Mouse (Mus musculus) hindbrain, embryonic 16.5 days (tissue): ENCODE data around the gene Shf. TPM values are rescaled to one million over a fixed set of nuclear protein-coding genes. Genes with fewer than 3 reads are reported as not detected.
"Not testable (repeated sequence)": the region's sequence is repeated elsewhere in the genome, so short reads cannot be mapped to it uniquely, and the experiment has no call there.

ENCODE experiments used
- ATAC-seq: fragments of 200-750 bp; cut with Nextera tagmentation; 2 replicates; pipeline ENCODE4 v1.8.0; 2017; ENCODE audit warnings: moderate TSS enrichment, moderate library complexity
- H3K27ac ChIP-seq: fragments of 300-500 bp; sonication (generic); 2 replicates; pipeline ENCODE4 v1.5.1; 2014; ENCODE audit warnings: low read depth, mild to moderate bottlenecking, control low read depth, low read length, moderate library complexity
- H3K27me3 ChIP-seq: fragments of 300-500 bp; sonication (generic); replicated peaks from 2 replicates; pipeline ENCODE4 v1.6.1; 2014; ENCODE audit warnings: low read length; ENCODE audit not compliant: control insufficient read depth, insufficient read depth
- H3K36me3 ChIP-seq: fragments of 300-500 bp; sonication (generic); 2 replicates; pipeline ENCODE4 v1.6.1; 2014; ENCODE audit warnings: mild to moderate bottlenecking, low read length, moderate library complexity, mixed read lengths; ENCODE audit not compliant: control insufficient read depth, insufficient read depth
- H3K4me1 ChIP-seq: fragments of 300-500 bp; sonication (generic); 2 replicates; pipeline ENCODE4 v1.6.1; 2014; ENCODE audit warnings: low read depth, low read length; ENCODE audit not compliant: control insufficient read depth, insufficient read depth
- H3K4me2 ChIP-seq: fragments of 300-500 bp; sonication (generic); 2 replicates; pipeline ENCODE4 v1.6.1; 2014; ENCODE audit warnings: mild to moderate bottlenecking, low read length, control low read depth, moderate library complexity
- H3K4me3 ChIP-seq: fragments of 300-500 bp; sonication (generic); 2 replicates; pipeline ENCODE4 v1.5.1; 2014; ENCODE audit warnings: mild to moderate bottlenecking, low read length, control low read depth, moderate library complexity
- H3K9ac ChIP-seq: fragments of 300-500 bp; sonication (generic); 2 replicates; pipeline ENCODE4 v1.6.1; 2014; ENCODE audit warnings: low read depth, mild to moderate bottlenecking, control low read depth, low read length, moderate library complexity
- H3K9me3 ChIP-seq: fragments of 300-500 bp; sonication (generic); 2 replicates; pipeline ENCODE4 v1.6.1; 2014; ENCODE audit warnings: mild to moderate bottlenecking, low read length, moderate library complexity; ENCODE audit not compliant: control insufficient read depth
- WGBS: fragments of 180-500 bp; shearing (Covaris S2); extraction: QIAGEN DNeasy Blood & Tissue Kit; methylation state at CpG from one replicate; pipeline ENCODE4 v1.1.7; 2014; 5-methylcytosine and 5-hydroxymethylcytosine counted together
- polyA plus RNA-seq: library from polyadenylated mRNA; unstranded; fragments of >200 nt; fragmentation: Nextera tagmentation; extraction: Ambion mirVana; gene quantifications from 2 replicates; pipeline ENCODE4 v1.2.1, GENCODE M21; 2015

Shf gene
- polyA plus RNA-seq, 1 experiment from 2014 or later = 11.8 TPM

DNA sequence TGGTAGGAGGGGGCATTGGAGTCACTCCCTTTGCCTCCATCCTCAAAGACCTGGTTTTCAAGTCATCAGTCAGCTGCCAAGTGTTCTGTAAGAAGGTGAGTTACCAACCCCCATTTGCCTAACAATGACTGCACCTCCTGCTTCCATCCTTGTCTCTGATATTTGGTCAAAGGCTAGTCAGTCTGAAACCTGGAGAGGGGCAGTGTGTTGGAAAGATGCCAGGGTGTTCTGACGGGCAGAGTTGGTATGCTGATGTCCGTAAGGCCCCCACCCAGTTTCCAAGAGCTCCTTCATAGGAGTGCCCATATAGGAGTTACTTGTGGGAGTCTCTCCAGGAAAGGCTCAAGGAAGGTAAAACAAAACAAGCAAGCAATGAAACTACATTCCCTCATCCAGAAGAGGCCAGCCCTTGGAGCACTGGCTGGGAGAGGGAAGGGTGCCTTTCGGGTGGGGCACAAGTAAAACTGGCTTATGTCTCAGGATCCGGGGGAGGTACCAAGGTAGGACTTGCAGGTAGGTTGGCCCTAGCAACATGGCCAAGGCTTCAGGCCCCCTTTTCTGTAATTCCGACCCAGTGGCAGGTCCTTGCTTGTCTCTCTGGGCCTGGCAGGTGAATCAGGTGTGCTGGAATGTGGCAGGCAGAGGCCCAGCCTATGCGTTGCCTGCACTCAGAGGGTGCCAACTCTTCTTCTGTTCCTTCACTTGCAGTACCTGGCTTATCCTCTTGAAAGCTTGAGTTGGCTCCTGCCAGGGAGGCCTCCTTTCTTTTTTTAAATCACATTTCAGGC lies 23.7 kb downstream of the Shf start:
- no peak overlapping the region for H3K27ac ChIP-seq
- H3K4me2 ChIP-seq = no peak overlapping the region
- 86% methylated on average over 6 of the region's 6 CpGs for WGBS
- H3K9ac ChIP-seq = no peak overlapping the region
- H3K4me1 ChIP-seq = peaks cover 21% of the 10 kb centered on the region
- no peaks in the 10 kb centered on the region; the same call in 1 of the 2 replicates for H3K27me3 ChIP-seq
- no peaks in the 10 kb centered on the region for H3K9me3 ChIP-seq
- no peaks in the 10 kb centered on the region for H3K36me3 ChIP-seq
- no peak overlapping the region for H3K4me3 ChIP-seq
- no peak for ATAC-seq

DNA sequence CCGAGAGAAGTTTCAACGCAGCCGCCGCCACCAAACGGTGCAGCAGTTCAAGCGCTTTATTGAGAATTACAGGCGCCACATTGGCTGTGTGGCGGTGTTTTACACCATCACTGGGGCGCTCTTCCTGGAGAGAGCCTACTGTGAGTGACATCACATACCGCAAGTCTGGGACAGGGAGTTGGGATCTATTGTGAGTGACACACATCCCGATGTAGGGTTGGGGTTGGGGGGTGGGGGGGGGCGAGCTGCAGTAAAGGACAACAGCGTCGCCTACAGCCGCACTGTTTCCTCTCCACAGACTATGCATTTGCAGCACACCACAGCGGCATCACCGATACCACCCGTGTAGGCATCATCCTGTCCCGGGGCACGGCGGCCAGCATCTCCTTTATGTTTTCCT lies 31.7 kb downstream of the Shf start:
- WGBS = 57% methylated on average over 21 of the region's 21 CpGs

DNA sequence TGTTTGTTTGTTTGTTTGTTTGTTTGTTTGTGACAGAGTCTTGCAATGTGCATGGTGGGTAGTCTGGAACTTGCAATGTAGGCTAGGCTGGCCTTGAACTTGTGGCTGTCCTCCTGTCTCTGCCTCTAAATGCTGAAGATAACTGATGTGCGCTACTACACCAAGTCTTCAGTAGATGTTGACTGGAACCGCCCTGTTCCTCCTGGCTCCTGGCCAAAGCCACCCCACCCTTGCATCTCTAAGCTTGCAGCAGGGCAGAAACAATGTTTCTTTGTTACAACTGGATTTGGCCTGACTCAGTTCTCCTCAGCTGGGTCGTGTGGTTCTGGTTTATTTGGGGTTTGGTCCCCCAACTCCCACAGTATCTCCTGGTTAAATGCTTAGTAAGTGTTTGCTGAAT lies 34.8 kb downstream of the Shf start:
- no peak overlapping the region for H3K9ac ChIP-seq
- WGBS = 61% methylated on average over 3 of the region's 3 CpGs
- ATAC-seq = no peak
- H3K4me1 ChIP-seq = no peaks in the 10 kb centered on the region
- H3K27ac ChIP-seq = no peak overlapping the region
- no peak overlapping the region for H3K4me2 ChIP-seq
- no peaks in the 10 kb centered on the region for H3K36me3 ChIP-seq
- no peak overlapping the region for H3K4me3 ChIP-seq
- H3K27me3 ChIP-seq = no peaks in the 10 kb centered on the region
- H3K9me3 ChIP-seq = no peaks in the 10 kb centered on the region

More for the DNA sequence above, 31.7 kb downstream of the Shf start:
- Histone ChIP-seq H3K4me1 (no peaks in the 10 kb centered on the region), H3K4me2 (peak overlapping the region; percentile 35), H3K36me3 (no peaks in the 10 kb centered on the region), H3K9me3 (no peaks in the 10 kb centered on the region), H3K9ac (no peak overlapping the region), H3K4me3 (peak overlapping the region; percentile 9; the same call in 1 of the 2 replicates), H3K27ac (no peak overlapping the region), H3K27me3 (no peaks in the 10 kb centered on the region)
- ATAC-seq = no peak; the same call in 1 of the 2 replicates

DNA sequence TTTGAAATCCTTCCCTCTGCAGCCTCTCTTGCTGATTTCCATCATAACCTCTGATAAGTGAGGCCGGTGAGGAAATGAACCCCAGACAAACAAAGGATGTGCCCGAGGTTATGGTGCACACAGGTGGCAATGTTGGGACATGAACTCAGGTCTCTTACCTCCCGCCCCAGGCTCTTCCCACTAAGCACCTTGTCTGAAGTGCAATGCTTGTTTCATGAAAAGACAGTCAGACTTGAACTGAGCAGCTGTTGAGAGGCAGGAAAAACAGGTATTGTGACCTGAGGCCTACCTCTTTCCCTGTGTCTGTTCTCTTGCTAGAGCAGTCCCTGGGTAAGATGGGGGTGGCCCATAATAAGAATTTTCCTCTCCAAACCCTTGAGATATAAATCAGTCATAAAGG lies 36.7 kb downstream of the Shf start:
- Histone ChIP-seq H3K9me3 (no peaks in the 10 kb centered on the region), H3K4me3 (no peak overlapping the region), H3K9ac (no peak overlapping the region), H3K36me3 (no peaks in the 10 kb centered on the region), H3K27me3 (no peaks in the 10 kb centered on the region), H3K4me2 (no peak overlapping the region), H3K4me1 (no peaks in the 10 kb centered on the region), H3K27ac (no peak overlapping the region)
- WGBS = 93% methylated on average over 3 of the region's 3 CpGs
- no peak for ATAC-seq

DNA sequence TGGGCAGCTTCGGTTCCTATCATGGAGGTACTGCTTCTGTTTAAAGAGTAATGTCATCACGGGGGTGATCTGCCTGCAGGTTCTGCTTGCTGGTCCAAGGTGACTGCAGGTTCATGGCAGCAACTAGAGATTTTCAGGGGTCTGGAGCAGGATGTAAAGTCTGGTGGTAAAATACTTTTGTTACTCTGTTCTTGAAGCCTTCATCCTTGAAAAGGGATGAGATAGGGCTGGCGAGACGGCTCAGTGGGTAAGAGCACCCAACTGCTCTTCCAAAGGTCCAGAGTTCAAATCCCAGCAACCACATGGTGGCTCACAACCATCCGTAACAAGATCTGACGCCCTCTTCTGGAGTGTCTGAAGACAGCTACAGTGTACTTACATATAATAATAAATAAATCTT lies 38.6 kb downstream of the Shf start:
- not testable (repeated sequence) for H3K9ac ChIP-seq, H3K4me2 ChIP-seq, H3K4me1 ChIP-seq, H3K36me3 ChIP-seq, H3K4me3 ChIP-seq, H3K27ac ChIP-seq, H3K27me3 ChIP-seq, H3K9me3 ChIP-seq, ATAC-seq
- WGBS = 89% methylated on average over 4 of the region's 6 CpGs

DNA sequence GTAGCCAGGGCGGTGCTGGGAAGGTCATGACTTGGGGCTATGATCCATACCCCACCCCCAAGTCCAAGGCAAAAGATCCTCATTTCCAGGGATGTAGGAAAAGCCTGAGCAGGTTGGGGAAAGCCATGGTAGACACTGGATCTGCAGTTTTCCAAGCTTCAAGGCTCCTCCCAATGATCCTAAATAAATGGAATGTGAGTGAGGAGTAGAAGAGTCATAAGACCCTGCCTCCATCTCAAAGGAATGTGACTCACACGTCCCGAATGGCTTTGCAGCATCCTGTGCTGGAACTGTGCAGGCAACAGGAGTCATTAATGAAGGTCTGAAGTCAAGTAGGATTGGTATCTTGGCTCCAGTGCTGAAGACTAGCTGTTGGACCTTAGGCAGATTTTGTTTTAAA lies 41.0 kb downstream of the Shf start:
- Histone ChIP-seq H3K9me3 (no peaks in the 10 kb centered on the region), H3K9ac (no peak overlapping the region), H3K27ac (no peak overlapping the region), H3K36me3 (no peaks in the 10 kb centered on the region), H3K4me3 (no peak overlapping the region), H3K4me2 (no peak overlapping the region), H3K4me1 (no peaks in the 10 kb centered on the region), H3K27me3 (no peaks in the 10 kb centered on the region)
- no peak for ATAC-seq
- 68% methylated on average over 3 of the region's 3 CpGs for WGBS

DNA sequence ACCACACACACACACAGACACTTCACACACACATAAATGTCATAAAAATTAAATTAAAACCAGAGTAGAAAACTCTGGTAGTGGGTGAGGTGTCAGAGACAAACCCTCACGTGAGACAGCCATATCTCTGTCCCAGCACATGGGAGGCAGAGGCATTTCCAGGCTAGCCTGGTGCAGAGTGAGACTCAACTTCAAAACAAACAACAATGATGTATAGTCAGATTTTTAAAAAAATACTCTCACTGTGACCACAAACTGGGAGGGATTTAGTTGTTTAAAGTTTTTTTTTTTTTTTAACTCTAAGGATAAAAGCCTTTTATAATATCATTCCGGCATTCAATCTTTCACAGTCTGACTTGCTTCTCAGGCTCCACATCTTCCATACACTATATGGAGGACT lies 43.6 kb downstream of the Shf start:
- H3K36me3 ChIP-seq = no peaks in the 10 kb centered on the region
- ATAC-seq = no peak
- no peak overlapping the region for H3K9ac ChIP-seq
- H3K4me2 ChIP-seq = no peak overlapping the region
- no peak overlapping the region for H3K27ac ChIP-seq
- H3K4me3 ChIP-seq = no peak overlapping the region
- H3K27me3 ChIP-seq = no peaks in the 10 kb centered on the region
- H3K9me3 ChIP-seq = no peaks in the 10 kb centered on the region
- 75% methylated on average over 2 of the region's 2 CpGs for WGBS
- no peaks in the 10 kb centered on the region for H3K4me1 ChIP-seq

DNA sequence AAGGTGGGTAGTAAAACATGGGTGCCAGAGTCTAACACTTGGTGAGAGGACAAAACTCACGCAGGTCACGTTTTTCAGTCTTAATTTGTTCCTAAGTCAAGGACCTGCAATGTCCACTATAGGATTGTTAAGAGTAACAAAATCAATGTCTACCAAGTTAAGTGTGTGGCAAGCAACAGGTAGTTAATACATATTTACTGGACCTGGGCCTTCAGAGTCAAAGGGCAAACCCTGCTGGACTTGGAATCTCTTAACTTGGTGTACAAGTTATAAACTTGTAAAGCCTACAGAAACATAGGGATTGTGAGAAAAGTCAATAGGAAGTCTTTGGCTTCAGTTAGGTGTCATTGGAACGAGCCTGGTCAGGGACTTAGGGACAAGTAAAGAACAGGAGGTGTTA lies 44.4 kb downstream of the Shf start:
- Histone ChIP-seq H3K27me3 (no peaks in the 10 kb centered on the region), H3K9ac (no peak overlapping the region), H3K4me1 (no peaks in the 10 kb centered on the region), H3K36me3 (no peaks in the 10 kb centered on the region), H3K9me3 (no peaks in the 10 kb centered on the region), H3K4me2 (no peak overlapping the region), H3K27ac (no peak overlapping the region), H3K4me3 (no peak overlapping the region)
- no peak for ATAC-seq
- WGBS = 74% methylated on average over 3 of the region's 3 CpGs

DNA sequence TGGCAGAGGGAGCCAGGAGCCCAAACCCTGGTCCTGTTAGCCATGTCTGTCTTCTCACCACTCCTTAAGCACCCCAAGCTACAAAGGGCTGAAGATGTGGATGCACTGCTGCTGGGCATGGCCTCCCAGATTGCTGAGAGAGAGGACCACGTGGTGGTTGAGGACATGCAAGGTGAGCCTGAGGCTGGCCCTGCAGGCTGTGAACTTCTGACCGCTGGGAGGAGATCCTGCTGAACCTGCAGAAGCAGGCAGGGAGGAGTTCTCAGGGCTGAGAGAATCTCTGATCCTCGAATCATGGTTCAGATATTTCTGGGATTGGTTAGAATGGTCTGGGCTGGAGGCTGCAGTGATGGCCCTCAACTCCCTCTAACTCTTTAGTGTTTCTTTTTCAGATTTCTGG lies 45.0 kb downstream of the Shf start:
- H3K9ac ChIP-seq = no peak overlapping the region
- H3K9me3 ChIP-seq = no peaks in the 10 kb centered on the region
- H3K4me3 ChIP-seq = no peak overlapping the region
- H3K36me3 ChIP-seq = no peaks in the 10 kb centered on the region
- no peak overlapping the region for H3K27ac ChIP-seq
- H3K4me1 ChIP-seq = no peaks in the 10 kb centered on the region
- ATAC-seq = no peak
- WGBS = 70% methylated on average over 3 of the region's 3 CpGs
- H3K4me2 ChIP-seq = no peak overlapping the region
- no peaks in the 10 kb centered on the region for H3K27me3 ChIP-seq
